Mouse (Mus musculus): ENCODE measurements around the gene Mblac2. TPM values are rescaled to one million over a fixed set of nuclear protein-coding genes. Genes with fewer than 3 reads are reported as not detected.

The Mblac2 gene
- 8.0 TPM for total RNA-seq (2023)

GRCm38 (mm10) chr13:81710775-81711545, at the start of gene Mblac2, which contains the start of gene Polr3g:
Gene Mblac2, plus strand, starts transcription at chr13:81711341.
Gene Polr3g, minus strand, starts transcription at chr13:81711013.

GRCm38 (mm10) chr13:81782971-81783404, 71.8 kb downstream of the Mblac2 start, which contains the start of gene Cetn3:
Gene Cetn3, plus strand, starts transcription at chr13:81783077.

Other genes starting within 250 kb of the Mblac2 start
- not detected for gene Adgrv1, start 78.2 kb upstream of the Mblac2 start, total RNA-seq (2023)
- 38.8 TPM for gene Lysmd3, start 53.7 kb upstream of the Mblac2 start, total RNA-seq (2023)
- 13.5 TPM for gene Polr3g, start 328 bp upstream of the Mblac2 start, total RNA-seq (2023)
- gene Cetn3, start 71.7 kb downstream of the Mblac2 start, total RNA-seq (2023) = 83.6 TPM